Mouse (Mus musculus) layer of hippocampus, adult 8-10 months (tissue): ENCODE data around the gene Ehd1. TPM values are rescaled to one million over a fixed set of nuclear protein-coding genes. Genes with fewer than 3 reads are reported as not detected.

Experiments
- DNase-seq, 2 experiments: peaks; one replicate each; pipeline ENCODE4 v3.0.0; 2022; ENCODE audit warnings: low spot score in 2 of 2
- microRNA-seq, 2 experiments: library from miRNA; unstranded; fragments of <30 nt; microRNA quantifications; one replicate each; pipeline ENCODE4 v1.2.0; 2022
- total RNA-seq, 4 experiments: library from RNA; stranded (reverse); gene quantifications; 2 replicates each; pipeline ENCODE4 v1.2.4; 2022

Gene Ehd1
- total RNA-seq, 4 experiments from 2014 or later, result 59.1 to 76.4 (median 70.3) TPM

DNA sequence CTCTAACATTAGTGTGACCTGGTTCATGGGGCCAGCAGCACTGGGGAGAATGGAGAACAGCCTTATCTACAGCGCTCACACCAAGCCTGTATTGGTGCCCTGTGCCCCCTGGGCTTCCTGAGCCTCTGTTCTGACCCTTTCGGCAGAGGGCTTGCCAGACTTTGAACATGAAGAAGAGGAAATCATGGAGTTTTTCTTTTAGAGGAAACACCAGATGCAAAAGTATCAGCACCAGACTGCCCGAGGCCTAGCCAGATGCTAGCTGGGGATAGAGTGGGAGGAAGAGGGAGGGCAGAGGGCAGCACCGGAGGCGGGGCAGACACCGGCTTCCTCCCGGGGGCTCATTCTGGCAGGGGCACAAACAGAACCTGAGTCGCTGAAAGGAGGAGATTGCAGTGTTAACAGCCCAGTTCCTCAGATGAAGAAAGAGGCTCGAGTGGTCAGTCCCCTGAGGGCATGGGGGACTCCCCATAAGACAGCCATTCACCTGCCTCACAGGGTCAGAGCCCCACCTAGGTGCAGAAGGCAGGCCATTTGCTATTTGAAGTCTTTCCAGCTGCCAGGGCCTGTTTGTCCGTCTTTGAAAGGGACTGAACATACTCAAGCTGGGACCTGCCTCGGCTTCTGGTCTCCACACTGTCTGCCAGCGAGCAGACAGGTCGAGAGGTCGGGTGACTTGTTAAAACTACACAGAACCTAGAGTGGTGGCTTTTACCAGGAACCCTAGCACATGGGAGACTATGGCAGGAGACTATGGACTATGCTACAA is 72.9 kb downstream of the Ehd1 start:
- no peak for DNase-seq

Small RNAs within 50 kb of the gene (microRNA-seq; reads per million reads assigned to microRNA genes)
- gene Mir192, result 2.9 to 16.7 reads per million in 2 experiments
- 8.6 to 27.5 reads per million in 2 experiments for gene Mir194-2
- gene Mir6989, result 2.3 to 8.3 reads per million in 2 experiments

Other genes with a start within 250 kb of the Ehd1 start
- 10 to 100 TPM; 40.4 to 48.8 (median 43.7) TPM for gene Syvn1, start 230.1 kb upstream of the Ehd1 start, total RNA-seq
- 10 to 100 TPM; 43.5 to 51.3 (median 46.1) TPM for gene Mrpl49, start 218.9 kb upstream of the Ehd1 start, total RNA-seq
- 100 to 1,000 TPM; 653 to 927 (median 780) TPM for gene Fau, start 218.9 kb upstream of the Ehd1 start, total RNA-seq
- 10 to 100 TPM; 27.0 to 38.4 (median 32.4) TPM for gene Znhit2, start 215.5 kb upstream of the Ehd1 start, total RNA-seq
- 10 to 100 TPM; 21.7 to 30.5 (median 26.6) TPM for gene Tm7sf2, start 208.4 kb upstream of the Ehd1 start, total RNA-seq
- gene Vps51, start 199.5 kb upstream of the Ehd1 start, total RNA-seq, result 100 to 1,000 TPM in 2 of 4 experiments, 10 to 100 TPM in 2; 90.4 to 103 (median 99.8) TPM
- not detected for gene Tmem262, start 196.7 kb upstream of the Ehd1 start, total RNA-seq
- 1 to 10 TPM in 1 of 4 experiments, not detected in 3; 2.3 TPM for gene Gm28374, start 194.5 kb upstream of the Ehd1 start, total RNA-seq
- gene Zfpl1, start 191.8 kb upstream of the Ehd1 start, total RNA-seq, result 10 to 100 TPM; 38.8 to 44.1 (median 41.4) TPM
- under 1 TPM in 1 of 4 experiments, not detected in 3; 0.31 TPM for gene Cdca5, start 191.7 kb upstream of the Ehd1 start, total RNA-seq
- gene AC131692.1, start 182.3 kb upstream of the Ehd1 start, total RNA-seq, result not detected
- gene Naaladl1, start 170.9 kb upstream of the Ehd1 start, total RNA-seq, result under 1 TPM in 3 of 4 experiments, not detected in 1; 0.14 to 0.25 (median 0.17) TPM
- gene Sac3d1, start 158.1 kb upstream of the Ehd1 start, total RNA-seq, result 10 to 100 TPM; 11.0 to 13.4 (median 12.9) TPM
- 10 to 100 TPM; 38.7 to 43.0 (median 41.8) TPM for gene Snx15, start 148.4 kb upstream of the Ehd1 start, total RNA-seq
- gene Batf2, start 135.7 kb upstream of the Ehd1 start, total RNA-seq, result 1 to 10 TPM in 1 of 4 experiments, under 1 TPM in 2, not detected in 1; 0.83 to 1.3 (median 0.96) TPM
- 10 to 100 TPM; 79.8 to 93.3 (median 85.0) TPM for gene Arl2, start 135.2 kb upstream of the Ehd1 start, total RNA-seq
- not detected for gene Majin, start 92.3 kb upstream of the Ehd1 start, total RNA-seq
- not detected for gene Gpha2, start 50.3 kb upstream of the Ehd1 start, total RNA-seq
- 100 to 1,000 TPM; 126 to 136 (median 128) TPM for gene Ppp2r5b, start 40.9 kb upstream of the Ehd1 start, total RNA-seq
- gene Atg2a, start 35.1 kb upstream of the Ehd1 start, total RNA-seq, result 10 to 100 TPM; 34.1 to 41.8 (median 37.1) TPM
- gene Cdc42bpg, start 29.7 kb downstream of the Ehd1 start, total RNA-seq, result 1 to 10 TPM; 5.9 to 9.5 (median 6.5) TPM
- gene Men1, start 58.3 kb downstream of the Ehd1 start, total RNA-seq, result 10 to 100 TPM; 60.0 to 74.4 (median 63.5) TPM
- gene Map4k2, start 64.4 kb downstream of the Ehd1 start, total RNA-seq, result 100 to 1,000 TPM in 2 of 4 experiments, 10 to 100 TPM in 2; 85.0 to 114 (median 103) TPM
- gene Sf1, start 87.0 kb downstream of the Ehd1 start, total RNA-seq, result 100 to 1,000 TPM; 209 to 234 (median 222) TPM
- gene Pygm, start 107.7 kb downstream of the Ehd1 start, total RNA-seq, result 10 to 100 TPM; 14.2 to 19.7 (median 19.0) TPM
- gene Rasgrp2, start 122.6 kb downstream of the Ehd1 start, total RNA-seq, result 10 to 100 TPM; 35.0 to 44.1 (median 40.9) TPM
- gene Nrxn2, start 142.0 kb downstream of the Ehd1 start, total RNA-seq, result 100 to 1,000 TPM; 348 to 441 (median 390) TPM